Mouse (Mus musculus): ENCODE measurements around the gene Trarg1. TPM values are rescaled to one million over a fixed set of nuclear protein-coding genes. Genes with fewer than 3 reads are reported as not detected.
"Not testable (repeated sequence)": the region's sequence is repeated elsewhere in the genome, so short reads cannot be mapped to it uniquely, and the experiment has no call there.

Trarg1 gene
- total RNA-seq (2015; ENCODE audit: low replicate concordance) (not detected in 2 replicates), total RNA-seq (2017; ENCODE audit: low replicate concordance) (0.13 TPM in 1 of 2 replicates, not detected in the other)

DNA sequence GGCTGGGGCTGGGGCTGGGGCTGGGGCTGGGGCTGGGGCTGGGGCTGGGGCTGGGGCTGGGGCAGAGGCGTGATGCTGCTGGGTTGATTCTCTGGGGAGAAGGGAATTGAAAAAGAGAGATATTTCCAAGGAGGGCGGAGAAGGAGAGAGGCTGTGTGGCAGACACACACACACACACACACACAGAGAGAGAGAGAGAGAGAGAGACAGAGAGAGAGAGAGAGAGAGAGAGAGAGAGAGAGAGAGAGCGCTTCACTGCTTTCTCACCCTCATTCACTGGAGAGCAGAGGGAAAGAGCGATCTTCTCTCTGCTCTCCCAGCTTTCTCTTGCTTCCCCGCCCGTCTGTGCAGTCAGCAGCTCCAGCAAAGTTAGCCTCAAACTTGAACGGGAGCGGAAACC is at the start of gene Trarg1:
Gene Trarg1 (plus strand): TSS at position 301 of the 400 bp plus-strand sequence.
- not testable (repeated sequence) for ATAC-seq (replicated peaks; ENCODE audit: low FRiP score, poor library complexity, severe bottlenecking)

DNA sequence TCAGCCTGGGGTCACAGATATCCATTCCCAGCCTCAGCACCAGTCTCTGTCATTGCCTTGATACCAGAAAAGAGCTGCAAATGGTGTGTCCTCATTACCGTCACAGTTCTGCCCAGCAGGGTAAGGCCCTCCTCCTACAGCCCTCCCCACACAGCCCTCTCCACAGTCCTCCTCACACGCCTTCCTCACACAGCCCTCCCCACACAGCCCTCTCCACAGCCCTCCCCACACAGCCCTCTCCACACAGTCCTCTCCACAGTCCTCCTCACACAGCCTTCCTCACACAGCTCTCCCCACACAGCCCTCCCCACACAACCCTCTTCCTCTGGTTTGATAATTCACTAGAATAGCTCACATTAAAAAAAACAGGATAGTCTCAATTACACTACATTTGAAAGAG is 49.6 kb upstream of the Trarg1 start:
- ATAC-seq (replicated peaks; ENCODE audit: low FRiP score, poor library complexity, severe bottlenecking) = no peak

- ATAC-seq (replicated peaks; ENCODE audit: low FRiP score, poor library complexity, severe bottlenecking) = no peak
Measured at GRCm38 (mm10) chr11:76630487-76630886, 49.1 kb upstream of the Trarg1 start.

DNA sequence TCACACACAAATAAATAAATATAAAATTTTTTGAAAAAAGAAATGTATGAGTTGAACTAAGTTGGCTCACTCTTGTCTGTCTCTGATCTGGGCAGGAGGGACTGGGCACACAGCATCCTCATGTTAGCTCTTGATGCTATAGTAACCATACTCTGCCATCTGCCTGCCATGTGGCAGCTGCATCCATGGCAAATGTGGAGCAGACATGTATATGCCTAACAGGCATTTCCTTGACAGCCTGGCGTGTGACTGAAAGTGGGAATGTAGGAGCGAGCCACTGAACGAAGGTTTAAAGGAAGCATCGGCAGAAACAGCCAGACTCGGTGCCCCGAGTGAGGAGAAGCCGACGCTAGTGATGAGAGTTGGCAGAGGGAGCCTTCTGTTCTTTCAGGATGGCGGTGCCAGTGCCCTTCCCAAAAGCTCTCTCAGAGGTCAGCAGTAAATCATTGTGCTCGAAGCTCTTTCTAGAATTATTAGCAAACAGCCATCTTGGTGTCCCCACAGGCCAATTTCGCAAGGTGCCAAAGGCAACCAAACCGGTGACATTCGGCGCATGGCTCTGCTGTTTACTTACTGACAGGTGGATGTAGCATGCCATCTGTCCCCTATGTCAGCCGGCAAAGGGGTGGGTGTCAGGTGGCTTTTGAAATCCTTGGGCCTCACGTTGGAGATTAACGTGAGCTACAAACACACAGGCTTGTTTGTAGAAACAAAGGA is 40.2 kb upstream of the Trarg1 start:
- ATAC-seq (replicated peaks; ENCODE audit: low FRiP score, poor library complexity, severe bottlenecking) = no peak

GRCm38 (mm10) chr11:76640231-76640630 is 39.4 kb upstream of the Trarg1 start:
- ATAC-seq (replicated peaks; ENCODE audit: low FRiP score, poor library complexity, severe bottlenecking) = no peak

GRCm38 (mm10) chr11:76644257-76644656 is 35.4 kb upstream of the Trarg1 start:
- no peak for ATAC-seq (replicated peaks; ENCODE audit: low FRiP score, poor library complexity, severe bottlenecking)

- ATAC-seq (replicated peaks; ENCODE audit: low FRiP score, poor library complexity, severe bottlenecking) = no peak
Measured at GRCm38 (mm10) chr11:76645036-76645435, 34.6 kb upstream of the Trarg1 start.

- 0 out of 2 replicates have a peak, but pooled peaks have one; percentile 54 for ATAC-seq (replicated peaks; ENCODE audit: low FRiP score, poor library complexity, severe bottlenecking)
Measured at GRCm38 (mm10) chr11:76645955-76646354, 33.7 kb upstream of the Trarg1 start.

GRCm38 (mm10) chr11:76647062-76647461 is 32.5 kb upstream of the Trarg1 start:
- ATAC-seq (replicated peaks; ENCODE audit: low FRiP score, poor library complexity, severe bottlenecking) = no peak

GRCm38 (mm10) chr11:76647500-76647899 is 32.1 kb upstream of the Trarg1 start:
- peak; percentile 59; the same call in 1 of the 2 replicates for ATAC-seq (replicated peaks; ENCODE audit: low FRiP score, poor library complexity, severe bottlenecking)

- no peak for ATAC-seq (replicated peaks; ENCODE audit: low FRiP score, poor library complexity, severe bottlenecking)
Measured at GRCm38 (mm10) chr11:76650862-76651560, 28.6 kb upstream of the Trarg1 start.

GRCm38 (mm10) chr11:76652838-76653334 is 26.7 kb upstream of the Trarg1 start:
- ATAC-seq (replicated peaks; ENCODE audit: low FRiP score, poor library complexity, severe bottlenecking) = no peak

GRCm38 (mm10) chr11:76655106-76655505 is 24.5 kb upstream of the Trarg1 start:
- ATAC-seq (replicated peaks; ENCODE audit: low FRiP score, poor library complexity, severe bottlenecking) = no peak

GRCm38 (mm10) chr11:76657450-76657970 is 22.1 kb upstream of the Trarg1 start:
- no peak for ATAC-seq (replicated peaks; ENCODE audit: low FRiP score, poor library complexity, severe bottlenecking)

DNA sequence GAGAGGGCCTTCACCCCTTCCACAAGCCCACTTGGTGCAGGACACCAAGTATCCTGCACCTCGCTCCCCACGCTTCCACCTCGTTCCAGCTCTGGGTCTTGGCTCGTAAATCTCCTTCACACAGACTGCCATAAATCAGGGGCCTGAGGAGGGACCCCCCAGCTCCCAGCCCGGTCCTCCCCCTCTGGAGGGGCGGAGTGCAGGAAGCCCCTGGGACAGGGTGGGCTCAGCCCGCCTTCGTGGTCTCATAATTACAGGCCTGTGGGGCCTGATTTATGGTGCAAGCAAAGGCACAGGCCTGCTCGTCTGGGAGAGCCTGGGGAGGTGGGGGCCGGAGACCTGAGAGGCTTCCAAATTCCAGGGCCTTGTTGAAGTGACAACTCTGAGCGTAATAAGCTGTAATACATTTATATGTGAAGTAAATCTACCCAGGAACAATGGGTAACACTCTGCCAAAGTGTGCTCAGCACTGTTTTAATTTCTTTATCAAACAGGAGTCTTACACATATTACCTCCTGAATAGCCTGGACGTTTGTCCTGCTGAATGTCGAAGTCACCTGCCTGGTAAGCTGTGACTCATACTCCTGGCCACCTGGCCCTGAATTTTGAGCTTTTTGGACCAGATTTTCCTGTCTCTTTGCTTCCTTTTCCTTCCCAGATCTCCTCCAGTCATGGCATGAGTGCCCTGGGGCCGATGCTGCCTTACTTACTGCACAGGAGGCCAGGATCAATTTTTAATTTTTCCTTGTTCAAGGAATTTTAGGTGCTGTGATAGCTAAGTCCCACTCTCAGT is 20.3 kb upstream of the Trarg1 start:
- ATAC-seq (replicated peaks; ENCODE audit: low FRiP score, poor library complexity, severe bottlenecking) = no peak

DNA sequence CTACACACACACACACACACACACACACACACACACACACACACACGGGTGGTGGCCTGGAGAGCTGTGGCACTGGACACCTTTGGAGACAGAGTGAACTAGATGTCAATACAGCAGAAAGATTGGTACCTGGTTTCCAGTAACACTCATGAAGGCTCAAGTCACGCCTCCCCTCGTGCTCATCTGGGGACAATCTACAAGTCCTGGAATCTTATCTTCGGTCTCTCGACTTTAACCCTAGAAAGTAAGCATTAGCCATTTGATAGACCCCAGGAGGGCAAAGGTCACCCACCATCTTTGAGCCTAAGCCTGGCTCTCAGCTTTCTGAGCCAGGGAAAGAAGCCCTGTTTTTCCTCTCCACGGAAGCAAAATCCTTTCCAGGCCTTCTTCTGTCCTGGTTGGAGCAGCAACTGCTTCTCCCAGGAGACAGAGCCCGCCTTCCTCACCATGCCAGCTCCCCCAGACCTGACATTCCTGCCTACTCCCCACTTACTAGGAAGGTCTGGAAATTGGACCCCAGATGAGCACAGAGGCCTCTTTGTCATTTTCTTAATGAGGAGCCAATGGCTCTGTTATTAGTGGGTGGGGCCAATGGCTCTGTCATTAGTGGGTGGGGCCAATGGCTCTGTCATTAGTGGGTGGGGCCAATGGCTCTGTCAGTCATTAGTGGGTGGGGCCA is 17.7 kb upstream of the Trarg1 start:
- ATAC-seq (replicated peaks; ENCODE audit: low FRiP score, poor library complexity, severe bottlenecking) = no peak

DNA sequence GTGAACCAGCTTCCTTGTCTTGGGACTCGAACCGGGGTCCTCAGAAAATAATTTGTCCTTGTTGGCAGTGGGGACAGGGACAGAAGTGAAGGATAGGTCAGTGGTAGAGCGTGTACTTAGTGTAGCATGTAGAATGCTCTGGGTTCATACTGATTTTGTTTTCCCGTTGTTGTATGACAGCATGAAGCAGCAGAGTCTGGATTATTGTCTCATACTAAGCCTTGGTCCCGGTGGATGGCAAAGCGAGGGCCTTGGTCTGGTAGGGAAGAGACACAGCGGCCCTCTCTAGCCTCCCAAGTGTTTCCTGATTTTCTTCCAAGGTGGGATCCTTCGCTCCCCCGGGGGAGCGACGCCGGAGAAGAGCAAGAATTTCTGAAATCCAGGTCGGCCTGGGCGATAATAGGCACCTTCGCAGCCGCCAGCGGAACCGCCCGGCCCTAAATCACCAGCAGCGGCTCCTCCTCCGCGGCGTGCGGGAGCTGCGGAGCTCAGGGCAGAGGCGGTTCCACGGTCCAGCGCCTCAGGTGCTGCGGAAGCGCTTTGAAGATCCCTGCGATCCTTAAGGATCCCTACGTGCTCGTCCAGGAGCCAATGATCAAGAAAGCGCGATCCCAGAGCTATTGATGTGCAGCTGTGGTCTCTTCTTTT is 13.5 kb upstream of the Trarg1 start:
- no peak for ATAC-seq (replicated peaks; ENCODE audit: low FRiP score, poor library complexity, severe bottlenecking)

DNA sequence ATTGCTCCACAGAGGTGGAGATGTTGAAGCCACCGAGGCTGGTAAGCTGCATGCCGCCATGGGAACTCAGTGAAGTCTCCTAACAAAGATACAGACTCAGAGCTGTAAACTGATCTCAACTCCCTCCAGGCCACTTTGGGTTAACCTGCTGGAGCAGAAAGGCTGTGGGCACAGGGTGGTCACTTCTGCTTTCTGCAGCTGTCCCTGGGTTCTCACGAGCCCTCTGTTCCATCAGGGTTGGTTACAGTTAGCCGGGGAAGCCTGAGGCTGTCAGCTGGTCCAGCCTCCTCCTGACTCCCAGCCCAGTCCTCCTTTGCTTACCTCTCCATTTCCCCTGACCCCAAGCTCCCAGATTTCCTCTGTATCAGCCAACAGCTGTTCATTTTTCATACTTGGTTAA is 11.8 kb upstream of the Trarg1 start:
- no peak for ATAC-seq (replicated peaks; ENCODE audit: low FRiP score, poor library complexity, severe bottlenecking)
